Mouse (Mus musculus): ENCODE data around the gene Degs2.
A peak's percentile ranks its signal among the peaks of the same experiment; 100 is the strongest.
"Not testable (repeated sequence)": the region's sequence is repeated elsewhere in the genome, so short reads cannot be mapped to it uniquely, and the experiment has no call there.

Degs2 gene

DNA sequence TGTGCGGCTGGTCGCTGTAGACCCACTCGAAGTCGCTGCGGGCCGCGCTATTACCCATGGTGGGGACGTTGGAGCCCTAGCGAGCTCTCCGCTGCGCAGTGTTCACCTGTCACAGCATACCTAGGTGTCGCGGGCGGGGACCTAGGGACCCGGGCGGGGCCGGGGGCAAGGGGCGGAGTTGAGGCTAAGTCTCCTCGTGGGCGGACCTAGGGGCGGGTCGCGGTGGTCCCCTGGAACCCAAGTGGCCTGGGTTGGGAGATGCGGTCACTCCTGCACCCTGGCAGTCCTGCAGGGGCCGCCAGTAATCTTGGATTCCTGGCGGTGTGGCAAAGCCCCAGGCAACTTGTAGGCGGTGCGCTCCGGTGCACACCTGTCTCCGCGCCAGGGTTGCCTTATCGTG is at the start of gene Degs2:
Degs2 (minus strand) TSS at position 131 of the 400 bp plus-strand sequence.
- peak; percentile 79 to 86 for DNase-seq

DNA sequence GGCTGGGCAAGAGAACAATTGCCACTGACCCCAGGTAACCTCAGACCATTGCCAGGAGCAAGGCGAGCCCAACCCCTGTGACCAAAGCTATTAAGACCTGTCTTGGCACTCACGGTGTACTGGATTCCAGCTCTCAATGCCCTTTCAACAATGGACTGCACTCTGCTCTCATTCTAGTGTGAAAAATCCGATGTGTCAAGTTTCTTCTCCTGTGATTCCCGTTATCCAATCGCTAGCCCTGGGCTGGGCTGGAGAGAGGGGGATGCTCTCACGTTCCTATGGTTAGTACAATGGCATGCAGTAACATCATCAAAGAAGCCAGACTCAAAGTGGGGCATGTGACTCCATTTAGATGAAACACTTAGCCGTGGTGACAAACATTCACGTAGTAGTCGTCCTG is 49.7 kb upstream of the Degs2 start:
- DNase-seq, result peak in 1 of 2 experiments; percentile 52

DNA sequence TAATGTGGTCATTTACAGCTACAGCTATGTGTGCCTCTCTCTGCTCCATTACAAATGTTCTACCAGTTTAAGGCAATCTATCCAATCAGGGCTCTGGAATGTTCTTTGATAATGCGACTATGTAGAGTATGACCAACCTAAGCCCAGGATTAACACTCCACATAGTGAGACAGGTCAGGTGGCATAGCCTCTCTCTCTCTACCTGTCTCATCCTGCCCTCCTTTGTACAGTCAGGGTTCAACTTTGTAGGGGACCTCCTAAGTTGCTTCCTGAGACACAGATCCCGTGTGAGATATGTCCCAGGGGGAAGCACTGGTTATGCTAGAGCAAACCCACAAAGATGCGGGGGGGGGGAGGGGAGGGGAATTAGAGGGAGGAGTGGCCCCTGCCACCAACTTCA is 48.1 kb upstream of the Degs2 start:
- DNase-seq, result no peak

- no peak for DNase-seq
These were observed 47.3 kb upstream of the Degs2 start for GRCm38 (mm10) chr12:108749454-108749853.

DNA sequence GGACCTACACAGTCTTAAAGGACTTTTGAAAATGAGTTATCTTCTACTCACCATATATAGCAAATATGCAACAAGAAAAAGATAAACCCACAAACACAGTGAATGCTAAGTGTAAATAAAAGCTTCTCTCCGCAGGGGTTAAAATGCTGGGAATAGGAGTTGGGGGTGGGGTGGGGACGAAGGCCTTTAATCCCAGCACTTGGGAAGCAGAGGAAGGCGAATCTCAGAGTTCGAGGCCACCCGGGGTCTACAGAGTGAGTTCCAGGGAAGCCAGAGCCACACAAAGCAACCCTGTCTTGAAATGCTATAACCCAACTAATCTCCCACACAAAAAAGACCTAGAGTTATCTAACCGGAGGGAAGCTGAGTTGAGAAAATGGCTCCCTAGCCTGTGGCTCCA is 46.9 kb upstream of the Degs2 start:
- no peak for DNase-seq

DNA sequence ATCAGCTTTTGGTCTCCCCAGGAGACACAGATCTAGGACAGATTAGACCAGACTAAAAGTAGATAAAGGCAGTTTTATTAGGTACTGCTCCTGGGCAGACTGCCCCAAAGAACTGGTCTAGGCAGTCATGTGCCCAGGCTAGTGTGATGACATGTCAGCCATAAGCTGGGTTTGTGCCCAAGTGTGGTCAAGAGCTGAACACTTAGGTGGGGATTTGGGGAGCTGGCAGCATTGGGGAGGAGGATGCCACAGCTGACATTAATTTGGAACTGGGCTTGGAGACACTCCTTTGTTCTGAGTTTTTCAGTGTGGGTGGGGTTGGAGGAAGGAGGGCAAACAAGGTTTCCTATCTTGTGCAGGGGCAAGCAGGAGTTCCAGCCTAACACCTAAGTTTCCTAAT is 43.9 kb upstream of the Degs2 start:
- no peak for DNase-seq

GRCm38 (mm10) chr12:108742241-108742640 is 40.1 kb upstream of the Degs2 start:
- no peak for DNase-seq

- DNase-seq, result no peak
These were observed 39.4 kb upstream of the Degs2 start for GRCm38 (mm10) chr12:108741472-108741871.

GRCm38 (mm10) chr12:108738745-108739144 is 36.6 kb upstream of the Degs2 start:
- no peak for DNase-seq

- no peak for DNase-seq
These were observed 35.7 kb upstream of the Degs2 start for GRCm38 (mm10) chr12:108737838-108738237.

GRCm38 (mm10) chr12:108734386-108734785 is 32.3 kb upstream of the Degs2 start:
- DNase-seq, result no peak

GRCm38 (mm10) chr12:108723841-108724240 is 21.7 kb upstream of the Degs2 start:
- DNase-seq, result no peak

DNA sequence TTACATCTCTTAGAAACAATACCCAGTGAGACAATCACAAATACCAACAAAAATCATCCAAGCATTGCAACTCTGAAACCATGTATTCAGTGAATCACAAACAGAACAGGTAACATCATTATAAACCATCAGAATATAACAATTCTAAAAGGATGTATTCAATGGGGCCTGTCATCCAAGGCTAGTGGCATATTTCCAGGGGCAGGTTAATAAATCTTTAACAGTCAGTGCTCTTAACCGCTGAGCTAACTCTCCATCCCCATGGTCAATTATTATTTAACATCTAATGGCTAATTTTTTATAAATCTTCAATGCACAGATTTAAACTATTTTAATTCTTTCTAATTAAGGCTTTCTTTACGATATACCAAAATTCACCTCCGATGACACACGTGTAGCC is 20.3 kb upstream of the Degs2 start:
- peak in 1 of 2 experiments; percentile 41 for DNase-seq

GRCm38 (mm10) chr12:108718485-108718884 is 16.4 kb upstream of the Degs2 start:
- DNase-seq, result no peak

DNA sequence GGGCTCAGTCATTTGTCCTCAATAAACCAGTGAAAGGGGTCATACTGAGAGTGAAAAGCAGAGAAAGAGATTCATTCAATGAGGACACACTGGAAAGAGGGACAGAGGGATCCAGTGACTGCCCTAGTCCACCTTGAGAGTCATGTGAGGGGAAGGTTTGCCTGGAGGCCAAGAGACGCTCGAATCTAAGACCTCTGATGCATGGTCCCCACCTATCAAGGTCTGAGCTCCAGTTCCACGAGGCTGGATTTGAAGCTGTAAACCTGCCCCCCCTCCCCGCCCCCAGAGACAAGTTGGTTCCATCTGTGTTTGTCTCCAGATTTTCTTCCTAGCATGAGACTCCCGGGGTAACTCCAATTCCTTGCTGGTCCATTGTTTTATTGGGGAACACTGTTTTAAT is 13.7 kb upstream of the Degs2 start:
- DNase-seq, result no peak

- DNase-seq, result not testable (repeated sequence)
These were observed 11.9 kb upstream of the Degs2 start for GRCm38 (mm10) chr12:108713972-108714371.

GRCm38 (mm10) chr12:108712481-108712880 is 10.4 kb upstream of the Degs2 start:
- DNase-seq, result no peak

DNA sequence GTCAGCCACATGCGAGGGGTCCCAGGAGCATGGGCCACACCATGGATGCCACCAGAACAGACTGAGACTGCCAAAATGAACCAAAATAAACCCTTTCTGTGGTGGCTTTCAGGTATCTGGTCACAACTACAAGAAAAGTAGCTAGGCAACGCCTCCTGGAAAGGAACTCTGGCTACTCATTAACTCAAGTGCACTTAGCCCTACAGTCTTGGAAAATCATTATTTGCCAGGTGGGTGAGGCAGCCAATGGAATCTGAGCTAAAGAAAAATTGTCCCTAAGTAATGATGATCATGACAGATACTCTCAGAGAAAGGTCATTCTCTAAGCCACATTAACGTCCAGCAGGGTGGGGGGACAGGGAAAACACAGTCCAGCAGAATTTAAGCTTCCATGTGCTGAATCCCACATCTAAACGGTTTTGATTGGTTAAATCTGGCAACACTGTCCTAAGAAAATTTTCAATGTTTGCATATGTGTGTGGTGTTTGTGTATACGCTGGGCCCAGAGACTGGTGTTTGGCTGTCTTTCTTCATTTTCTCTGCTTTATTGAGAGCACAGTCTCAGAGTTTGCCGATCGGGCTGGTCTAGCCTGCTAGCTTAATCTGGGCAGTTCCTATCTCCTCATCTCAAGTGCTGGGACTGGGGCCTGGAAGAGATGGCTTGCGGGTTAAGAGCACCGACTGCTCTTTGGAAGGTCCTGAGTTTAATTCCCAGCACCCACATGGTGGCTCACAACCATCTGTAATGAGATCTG is 8.9 kb upstream of the Degs2 start:
- peak; percentile 71 to 91 for DNase-seq

GRCm38 (mm10) chr12:108709964-108710765 is 8.1 kb upstream of the Degs2 start:
- peak; percentile 50 to 58 for DNase-seq

DNA sequence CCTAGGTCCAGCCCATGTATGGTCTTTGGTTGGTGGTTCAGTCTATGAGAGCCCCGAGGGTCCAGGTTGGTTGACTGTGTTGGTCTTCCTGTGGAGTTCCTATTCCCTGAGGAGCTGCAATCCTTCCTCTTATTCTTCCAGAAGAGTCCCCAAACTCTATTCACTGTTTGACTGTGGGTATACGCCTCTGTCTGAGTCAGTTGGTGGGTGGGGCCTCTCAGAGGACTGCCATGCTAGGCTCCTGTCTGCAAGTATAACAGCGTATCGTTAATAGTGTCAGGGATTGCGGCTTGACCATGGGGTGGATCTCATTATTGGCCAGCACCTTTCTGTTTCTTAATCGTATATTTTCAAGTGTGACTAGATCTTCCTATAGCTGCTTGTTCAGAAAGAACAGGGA is 7.3 kb upstream of the Degs2 start:
- no peak for DNase-seq

DNA sequence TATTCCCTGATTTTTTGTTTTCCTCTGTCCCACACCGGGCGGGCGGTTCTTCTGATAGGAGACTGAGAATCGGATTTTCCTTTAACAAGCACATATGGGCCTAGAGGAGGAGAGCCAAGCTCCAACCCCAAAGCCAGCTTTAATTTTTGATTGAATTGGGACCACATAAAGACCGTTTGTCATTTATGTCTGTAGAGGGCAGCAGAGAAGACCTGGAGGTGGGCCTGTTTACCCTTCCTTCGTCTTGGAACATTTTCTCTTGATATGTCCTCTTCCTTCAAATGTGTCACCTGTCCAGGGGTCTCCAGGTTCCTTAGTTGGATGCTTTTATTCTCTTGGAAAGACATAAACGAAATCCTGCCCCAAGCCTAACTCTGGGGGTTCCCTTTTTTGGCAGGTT is 4.0 kb upstream of the Degs2 start:
- DNase-seq, result peak; percentile 21 to 32

GRCm38 (mm10) chr12:108705486-108705885 is 3.4 kb upstream of the Degs2 start:
- no peak for DNase-seq

DNA sequence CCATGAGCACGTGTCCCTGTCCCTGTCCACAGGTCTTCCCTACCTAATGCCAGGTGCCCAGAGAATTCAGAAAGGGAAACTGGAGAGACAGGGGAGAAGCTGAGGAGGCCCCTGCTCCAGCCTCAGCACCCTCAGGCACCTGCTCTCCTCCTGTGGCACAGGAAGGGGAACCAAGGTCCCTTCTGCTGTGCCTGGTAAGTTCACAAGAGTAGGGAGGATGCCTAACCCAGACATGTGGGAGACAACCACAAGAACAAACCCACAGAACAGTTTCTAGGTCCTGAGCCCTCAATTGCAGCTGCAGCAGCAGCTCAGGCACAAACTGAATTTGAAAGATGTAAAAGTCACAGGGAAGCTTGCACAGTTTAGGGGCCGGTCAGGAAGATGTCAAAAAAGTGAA is 894 bp downstream of the Degs2 start:
- no peak for DNase-seq

DNA sequence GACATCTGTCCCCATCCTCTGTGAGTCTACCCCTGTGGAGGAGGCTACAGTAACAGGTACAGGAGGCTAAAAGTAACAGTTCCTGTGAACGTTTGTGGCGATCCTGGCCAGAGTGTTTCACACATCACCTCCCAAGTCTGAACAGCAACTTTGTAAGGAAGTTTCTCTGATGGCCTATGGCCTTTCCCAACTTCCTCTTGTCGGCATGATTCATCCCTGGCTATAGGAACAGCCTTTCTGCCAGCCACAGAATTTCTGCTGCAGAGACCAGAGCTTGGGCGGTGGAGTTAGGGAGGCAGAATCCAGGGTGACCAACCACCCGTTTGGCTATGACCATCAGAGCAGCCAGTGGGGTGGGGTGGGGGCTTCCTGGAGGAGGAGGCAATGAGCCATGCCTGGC is 2.1 kb downstream of the Degs2 start:
- DNase-seq, result no peak

Measured in kidney, postnatal 36 days (tissue).